Mouse (Mus musculus): ENCODE measurements around the gene Cfb. TPM values are rescaled to one million over a fixed set of nuclear protein-coding genes. Genes with fewer than 3 reads are reported as not detected.

The Cfb gene
- polyA plus RNA-seq, 1 experiment: 12.0 TPM

DNA sequence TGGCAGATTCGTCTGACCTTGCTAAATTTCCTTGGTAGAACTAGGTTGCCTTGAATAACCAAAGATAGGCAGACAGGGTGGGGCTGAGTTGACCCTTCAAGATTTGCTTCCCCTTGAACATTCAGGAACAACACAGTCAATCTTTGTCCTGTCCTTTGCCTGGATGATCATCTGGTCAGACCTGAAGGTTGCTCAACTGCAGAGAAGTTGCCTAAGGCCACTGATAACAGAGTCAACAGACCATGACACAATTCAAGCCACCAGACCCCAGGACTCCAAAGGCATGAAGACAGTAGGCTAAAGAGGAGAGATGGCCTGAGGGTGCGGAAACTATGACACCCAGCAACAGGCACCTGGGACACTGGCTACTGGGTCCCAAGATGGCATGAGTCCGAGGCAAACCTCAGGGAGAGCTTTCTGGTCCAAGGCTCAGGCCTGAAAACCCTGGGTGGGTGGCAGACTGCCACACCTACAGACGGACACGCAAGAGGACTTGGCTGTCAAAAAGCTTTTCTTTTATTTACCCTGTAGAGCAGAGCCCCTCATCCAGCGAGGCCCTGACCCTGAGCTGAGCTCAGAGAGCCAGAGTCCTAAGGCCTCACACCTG lies 53.6 kb downstream of the Cfb start:
- TF ChIP-seq POLR2A (IDR thresholded peaks at IDR 0.05; ENCODE audit: borderline replicate concordance, low read depth, low read length) (no peak), CTCF (IDR thresholded peaks at IDR 0.05; ENCODE audit: low read depth, low read length) (no peak)
- H3K4me1 ChIP-seq (ENCODE audit: control insufficient read depth, insufficient read depth, low read length): no peaks in the 10 kb centered on the region
- H3K4me3 ChIP-seq (ENCODE audit: insufficient read depth, low read length): no peak overlapping the region
- H3K27ac ChIP-seq (ENCODE audit: insufficient read depth, low read depth, low read length): no peak overlapping the region

DNA sequence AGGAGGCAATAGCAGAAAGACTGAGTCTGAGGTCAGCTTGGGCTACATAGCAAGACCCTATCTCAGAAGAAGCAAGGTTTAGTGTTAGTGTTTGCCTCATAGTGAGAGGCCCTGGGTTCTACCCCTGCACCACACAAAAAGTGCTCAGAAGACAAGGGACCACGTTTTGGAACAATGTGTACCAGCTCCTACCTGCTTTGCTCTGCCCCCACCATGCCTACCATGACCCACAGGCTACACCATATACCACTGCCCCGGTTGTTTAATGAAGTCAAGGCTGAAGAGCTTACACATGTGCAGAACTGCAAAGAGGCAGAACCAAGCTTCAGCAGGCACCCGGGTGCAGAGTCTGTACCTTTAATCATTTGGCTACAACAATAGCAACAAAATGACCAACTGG lies 55.1 kb downstream of the Cfb start:
- TF ChIP-seq POLR2A (IDR thresholded peaks at IDR 0.05; ENCODE audit: borderline replicate concordance, low read depth, low read length) (no peak), CTCF (IDR thresholded peaks at IDR 0.05; ENCODE audit: low read depth, low read length) (no peak)

More for the DNA sequence above, 55.1 kb downstream of the Cfb start:
- Histone ChIP-seq H3K27ac (ENCODE audit: insufficient read depth, low read depth, low read length) (no peak overlapping the region), H3K4me3 (ENCODE audit: insufficient read depth, low read length) (no peak overlapping the region), H3K4me1 (ENCODE audit: control insufficient read depth, insufficient read depth, low read length) (no peaks in the 10 kb centered on the region)

Other genes starting within 250 kb of the Cfb start
- gene Egfl8, start 246.5 kb downstream of the Cfb start, polyA plus RNA-seq (2012; ENCODE audit: insufficient read depth, insufficient read length, missing spikeins): 4.9 and 9.0 TPM in 2 replicates
- 101 and 118 TPM in 2 replicates for gene Ppt2, start 234.0 kb downstream of the Cfb start, polyA plus RNA-seq (2012; ENCODE audit: insufficient read depth, insufficient read length, missing spikeins)
- gene Prrt1, start 233.0 kb downstream of the Cfb start, polyA plus RNA-seq (2012; ENCODE audit: insufficient read depth, insufficient read length, missing spikeins): 0.76 and 1.3 TPM in 2 replicates
- gene Fkbpl, start 217.8 kb downstream of the Cfb start, polyA plus RNA-seq (2012; ENCODE audit: insufficient read depth, insufficient read length, missing spikeins): 22.4 and 22.9 TPM in 2 replicates
- 42.6 and 62.7 TPM in 2 replicates for gene Atf6b, start 215.4 kb downstream of the Cfb start, polyA plus RNA-seq (2012; ENCODE audit: insufficient read depth, insufficient read length, missing spikeins)
- not detected in 2 replicates for gene Tnxb, start 192.0 kb downstream of the Cfb start, polyA plus RNA-seq (2012; ENCODE audit: insufficient read depth, insufficient read length, missing spikeins)
- 0.75 and 2.2 TPM in 2 replicates for gene C4b, start 118.6 kb downstream of the Cfb start, polyA plus RNA-seq (2012; ENCODE audit: insufficient read depth, insufficient read length, missing spikeins)
- not detected in 2 replicates for gene Cyp21a1, start 58.0 kb downstream of the Cfb start, polyA plus RNA-seq (2012; ENCODE audit: insufficient read depth, insufficient read length, missing spikeins)
- gene Stk19, start 25.6 kb downstream of the Cfb start, polyA plus RNA-seq (2012; ENCODE audit: insufficient read depth, insufficient read length, missing spikeins): 33.8 and 44.1 TPM in 2 replicates
- gene Dxo, start 25.5 kb downstream of the Cfb start, polyA plus RNA-seq (2012; ENCODE audit: insufficient read depth, insufficient read length, missing spikeins): 30.8 and 38.9 TPM in 2 replicates
- gene Skiv2l, start 12.3 kb downstream of the Cfb start, polyA plus RNA-seq (2012; ENCODE audit: insufficient read depth, insufficient read length, missing spikeins): 37.8 and 40.2 TPM in 2 replicates
- 48.9 and 56.8 TPM in 2 replicates for gene Nelfe, start 12.1 kb downstream of the Cfb start, polyA plus RNA-seq (2012; ENCODE audit: insufficient read depth, insufficient read length, missing spikeins)
- 4.0 and 4.6 TPM in 2 replicates for gene Zbtb12, start 17.0 kb upstream of the Cfb start, polyA plus RNA-seq (2012; ENCODE audit: insufficient read depth, insufficient read length, missing spikeins)
- 0.27 TPM in 1 of 2 replicates, not detected in the other for gene Gm20547, start 19.5 kb upstream of the Cfb start, polyA plus RNA-seq (2012; ENCODE audit: insufficient read depth, insufficient read length, missing spikeins)
- gene C2, start 35.7 kb upstream of the Cfb start, polyA plus RNA-seq (2012; ENCODE audit: insufficient read depth, insufficient read length, missing spikeins): not detected in 2 replicates
- 145 and 150 TPM in 2 replicates for gene Ehmt2, start 36.0 kb upstream of the Cfb start, polyA plus RNA-seq (2012; ENCODE audit: insufficient read depth, insufficient read length, missing spikeins)
- not detected in 2 replicates for gene Slc44a4, start 51.9 kb upstream of the Cfb start, polyA plus RNA-seq (2012; ENCODE audit: insufficient read depth, insufficient read length, missing spikeins)
- 73.6 and 73.9 TPM in 2 replicates for gene Neu1, start 68.7 kb upstream of the Cfb start, polyA plus RNA-seq (2012; ENCODE audit: insufficient read depth, insufficient read length, missing spikeins)
- gene Hspa1b, start 96.7 kb upstream of the Cfb start, polyA plus RNA-seq (2012; ENCODE audit: insufficient read depth, insufficient read length, missing spikeins): 1.2 and 1.5 TPM in 2 replicates
- not detected in 2 replicates for gene Gm20481, start 107.4 kb upstream of the Cfb start, polyA plus RNA-seq (2012; ENCODE audit: insufficient read depth, insufficient read length, missing spikeins)
- 1.3 TPM in 2 replicates for gene Hspa1a, start 109.6 kb upstream of the Cfb start, polyA plus RNA-seq (2012; ENCODE audit: insufficient read depth, insufficient read length, missing spikeins)
- gene Hspa1l, start 110.2 kb upstream of the Cfb start, polyA plus RNA-seq (2012; ENCODE audit: insufficient read depth, insufficient read length, missing spikeins): not detected in 2 replicates
- gene Lsm2, start 119.3 kb upstream of the Cfb start, polyA plus RNA-seq (2012; ENCODE audit: insufficient read depth, insufficient read length, missing spikeins): 37.1 and 44.0 TPM in 2 replicates
- 28.4 and 35.2 TPM in 2 replicates for gene Vars, start 138.5 kb upstream of the Cfb start, polyA plus RNA-seq (2012; ENCODE audit: insufficient read depth, insufficient read length, missing spikeins)
- gene Vwa7, start 154.1 kb upstream of the Cfb start, polyA plus RNA-seq (2012; ENCODE audit: insufficient read depth, insufficient read length, missing spikeins): 0.31 and 0.34 TPM in 2 replicates
- not detected in 2 replicates for gene Sapcd1, start 165.5 kb upstream of the Cfb start, polyA plus RNA-seq (2012; ENCODE audit: insufficient read depth, insufficient read length, missing spikeins)
- 2.4 and 3.2 TPM in 2 replicates for gene Msh5, start 184.2 kb upstream of the Cfb start, polyA plus RNA-seq (2012; ENCODE audit: insufficient read depth, insufficient read length, missing spikeins)
- gene Clic1, start 187.4 kb upstream of the Cfb start, polyA plus RNA-seq (2012; ENCODE audit: insufficient read depth, insufficient read length, missing spikeins): 357 and 381 TPM in 2 replicates
- gene Ddah2, start 196.5 kb upstream of the Cfb start, polyA plus RNA-seq (2012; ENCODE audit: insufficient read depth, insufficient read length, missing spikeins): 9.0 and 10.9 TPM in 2 replicates
- gene Ly6g6c, start 202.9 kb upstream of the Cfb start, polyA plus RNA-seq (2012; ENCODE audit: insufficient read depth, insufficient read length, missing spikeins): not detected in 2 replicates
- not detected in 2 replicates for gene Mpig6b, start 203.7 kb upstream of the Cfb start, polyA plus RNA-seq (2012; ENCODE audit: insufficient read depth, insufficient read length, missing spikeins)
- not detected in 2 replicates for gene Ly6g6e, start 214.4 kb upstream of the Cfb start, polyA plus RNA-seq (2012; ENCODE audit: insufficient read depth, insufficient read length, missing spikeins)
- 1.0 TPM in 1 of 2 replicates, not detected in the other for gene Ly6g6d, start 215.5 kb upstream of the Cfb start, polyA plus RNA-seq (2012; ENCODE audit: insufficient read depth, insufficient read length, missing spikeins)
- not detected in 2 replicates for gene Ly6g6f, start 223.1 kb upstream of the Cfb start, polyA plus RNA-seq (2012; ENCODE audit: insufficient read depth, insufficient read length, missing spikeins)
- gene Abhd16a, start 226.7 kb upstream of the Cfb start, polyA plus RNA-seq (2012; ENCODE audit: insufficient read depth, insufficient read length, missing spikeins): 39.8 and 40.7 TPM in 2 replicates
- not detected in 2 replicates for gene Ly6g5c, start 245.8 kb upstream of the Cfb start, polyA plus RNA-seq (2012; ENCODE audit: insufficient read depth, insufficient read length, missing spikeins)

All from bone marrow macrophage, adult 2 months (primary cell).